Mouse (Mus musculus): ENCODE results near the gene Uvrag. TPM values are rescaled to one million over a fixed set of nuclear protein-coding genes. Genes with fewer than 3 reads are reported as not detected.

Uvrag gene
- 18.3 and 19.9 TPM in 2 replicates for total RNA-seq (2014; rRNA removed)
- 11.4 and 12.2 TPM in 2 replicates for polyA plus RNA-seq (2012; rRNA removed)

DNA sequence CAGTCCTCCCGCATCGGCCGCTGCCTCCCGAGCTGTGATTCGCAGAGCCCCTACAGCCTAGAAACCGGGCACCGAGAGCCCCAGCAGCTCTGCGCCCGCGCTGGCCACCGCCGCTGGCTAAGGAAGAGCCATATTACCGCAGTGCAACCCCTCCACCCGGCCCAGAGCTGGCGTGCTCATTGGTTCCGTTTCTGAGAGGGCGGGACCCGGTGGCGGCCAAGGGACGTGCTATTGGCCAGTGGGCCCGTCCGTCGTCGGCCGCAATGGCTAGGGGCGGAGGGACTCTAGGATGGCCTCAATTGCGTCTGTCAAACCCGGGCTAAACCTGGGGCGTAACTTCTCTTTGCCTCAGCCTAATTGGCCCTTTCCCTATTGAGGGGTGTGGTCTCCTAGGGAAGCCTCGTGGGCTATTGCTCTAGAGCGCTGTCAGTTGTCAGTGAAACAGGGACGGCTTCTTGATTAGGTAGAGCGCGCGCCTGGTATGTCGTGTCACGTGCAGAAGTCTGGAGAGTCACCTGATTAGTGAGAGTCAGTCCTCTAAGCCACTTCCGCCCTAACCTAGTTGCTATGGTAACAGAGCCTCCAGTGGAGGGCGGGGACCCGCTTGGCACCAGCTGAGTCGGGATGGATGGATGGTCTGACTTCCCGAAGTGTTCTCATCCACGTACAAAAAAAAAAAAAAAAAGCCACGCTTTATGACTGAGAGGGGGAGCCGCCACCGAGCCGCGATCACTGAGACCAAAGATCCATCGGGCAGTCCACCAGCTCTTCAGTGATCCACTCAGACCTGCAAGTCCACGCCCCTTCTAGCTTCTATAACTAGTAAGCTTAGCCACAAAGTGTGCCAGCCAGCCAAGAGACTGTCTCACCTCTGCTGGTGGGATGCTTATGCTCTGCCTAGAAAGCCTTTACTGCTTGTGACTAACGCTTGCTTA, at the start of gene Uvrag:
Gene Uvrag (minus strand): TSS at position 158 of the 935 bp plus-strand sequence.
- DNase-seq (ENCODE audit: extremely low read depth, low read depth, low spot score): peak; percentile 100
- Histone ChIP-seq H3K27ac (replicated peaks; ENCODE audit: insufficient read depth, low read depth, low read length) (peak within 1 kb of the TSS; percentile 70), H3K9ac (ENCODE audit: low read depth, low read length) (peak within 1 kb of the TSS; percentile 84), H3K4me1 (ENCODE audit: control insufficient read depth, insufficient read depth, low read length) (peaks cover 20% of the 10 kb centered on the region), H3K79me2 (ENCODE audit: control insufficient read depth, insufficient read depth, low read length) (peaks cover 15% of the 10 kb centered on the region; the same call in 1 of the 2 replicates), H3K4me3 (ENCODE audit: insufficient read depth, low read depth, low read length) (peak within 1 kb of the TSS; percentile 77), H3K36me3 (ENCODE audit: control insufficient read depth, insufficient read depth, low read length) (no peaks in the 10 kb centered on the region), H3K27me3 (ENCODE audit: control insufficient read depth, insufficient read depth, low read length) (no peaks in the 10 kb centered on the region)
- WGBS: under 1% methylated on average over 51 of the region's 51 CpGs
- TF ChIP-seq CTCF (IDR thresholded peaks at IDR 0.05; ENCODE audit: low read depth, low read length): no peak
- peak; percentile 96 for TF ChIP-seq POLR2A (IDR thresholded peaks at IDR 0.05; ENCODE audit: extremely low read depth, insufficient read depth, low read length)

DNA sequence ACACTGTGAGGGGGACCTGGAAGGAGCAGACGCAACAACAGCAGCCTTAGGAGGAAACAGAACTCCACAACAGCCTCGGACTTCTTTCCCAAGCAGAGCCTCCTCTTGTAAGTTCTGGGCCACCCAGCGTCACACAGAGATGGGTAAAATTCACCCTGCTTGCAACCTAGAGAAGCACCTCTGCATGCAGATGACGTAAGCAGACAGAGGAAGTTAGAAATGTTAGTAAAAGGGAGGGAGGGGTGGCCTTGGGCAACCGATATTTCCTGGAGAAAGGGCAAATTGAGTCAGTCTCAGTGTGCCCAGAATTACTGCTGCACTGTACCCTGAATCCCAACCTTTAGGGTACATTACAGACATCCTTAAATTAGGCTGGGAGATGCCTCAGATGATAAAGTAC, 48.9 kb upstream of the Uvrag start:
- Histone ChIP-seq H3K4me3 (ENCODE audit: insufficient read depth, low read depth, low read length) (no peak overlapping the region), H3K79me2 (ENCODE audit: control insufficient read depth, insufficient read depth, low read length) (no peaks in the 10 kb centered on the region), H3K27me3 (ENCODE audit: control insufficient read depth, insufficient read depth, low read length) (no peaks in the 10 kb centered on the region), H3K27ac (replicated peaks; ENCODE audit: insufficient read depth, low read depth, low read length) (no peak overlapping the region), H3K9ac (ENCODE audit: low read depth, low read length) (no peak overlapping the region), H3K36me3 (ENCODE audit: control insufficient read depth, insufficient read depth, low read length) (no peaks in the 10 kb centered on the region), H3K4me1 (ENCODE audit: control insufficient read depth, insufficient read depth, low read length) (peaks cover 34% of the 10 kb centered on the region)
- TF ChIP-seq POLR2A (IDR thresholded peaks at IDR 0.05; ENCODE audit: extremely low read depth, insufficient read depth, low read length) (no peak), CTCF (IDR thresholded peaks at IDR 0.05; ENCODE audit: low read depth, low read length) (no peak)
- peak; percentile 25 for DNase-seq (ENCODE audit: extremely low read depth, low read depth, low spot score)
- 49% methylated on average over 5 of the region's 5 CpGs for WGBS

DNA sequence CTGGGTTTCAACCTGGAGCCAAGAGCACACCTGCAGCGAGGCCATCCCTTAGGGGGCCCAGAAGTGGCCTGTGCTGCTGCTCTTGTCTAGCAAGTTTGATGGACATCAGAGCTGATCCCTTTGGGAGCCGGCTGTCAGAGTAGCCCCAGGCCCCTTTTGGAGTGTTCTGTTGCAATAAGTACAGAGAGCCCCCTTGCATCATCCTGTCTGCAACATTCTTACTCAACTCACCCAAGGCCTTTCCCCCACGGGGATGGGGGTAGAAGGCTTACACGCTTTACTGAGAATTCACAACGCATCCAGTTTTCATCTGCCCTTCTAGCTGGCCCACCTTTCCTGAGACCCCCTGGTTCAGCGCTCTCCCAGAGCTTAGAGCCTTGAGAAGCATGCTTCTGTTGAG, 47.7 kb upstream of the Uvrag start:
- Histone ChIP-seq H3K27ac (replicated peaks; ENCODE audit: insufficient read depth, low read depth, low read length) (no peak overlapping the region; the same call in 1 of the 2 replicates), H3K4me1 (ENCODE audit: control insufficient read depth, insufficient read depth, low read length) (peaks cover 31% of the 10 kb centered on the region), H3K9ac (ENCODE audit: low read depth, low read length) (no peak overlapping the region), H3K79me2 (ENCODE audit: control insufficient read depth, insufficient read depth, low read length) (no peaks in the 10 kb centered on the region), H3K27me3 (ENCODE audit: control insufficient read depth, insufficient read depth, low read length) (no peaks in the 10 kb centered on the region), H3K4me3 (ENCODE audit: insufficient read depth, low read depth, low read length) (no peak overlapping the region), H3K36me3 (ENCODE audit: control insufficient read depth, insufficient read depth, low read length) (no peaks in the 10 kb centered on the region)
- 46% methylated on average over 6 of the region's 6 CpGs for WGBS
- TF ChIP-seq CTCF (IDR thresholded peaks at IDR 0.05; ENCODE audit: low read depth, low read length) (no peak), POLR2A (IDR thresholded peaks at IDR 0.05; ENCODE audit: extremely low read depth, insufficient read depth, low read length) (no peak)
- DNase-seq (ENCODE audit: extremely low read depth, low read depth, low spot score): peak; percentile 44

GRCm38 (mm10) chr7:99187451-99187850, 46.5 kb upstream of the Uvrag start:
- TF ChIP-seq POLR2A (IDR thresholded peaks at IDR 0.05; ENCODE audit: extremely low read depth, insufficient read depth, low read length): no peak
- TF ChIP-seq CTCF (IDR thresholded peaks at IDR 0.05; ENCODE audit: low read depth, low read length): no peak
- H3K9ac ChIP-seq (ENCODE audit: low read depth, low read length): no peak overlapping the region
- peaks cover 29% of the 10 kb centered on the region for H3K4me1 ChIP-seq (ENCODE audit: control insufficient read depth, insufficient read depth, low read length)
- no peaks in the 10 kb centered on the region for H3K36me3 ChIP-seq (ENCODE audit: control insufficient read depth, insufficient read depth, low read length)
- H3K4me3 ChIP-seq (ENCODE audit: insufficient read depth, low read depth, low read length): no peak overlapping the region
- WGBS: 60% methylated on average over 5 of the region's 5 CpGs
- no peaks in the 10 kb centered on the region for H3K27me3 ChIP-seq (ENCODE audit: control insufficient read depth, insufficient read depth, low read length)
- no peak overlapping the region for H3K27ac ChIP-seq (replicated peaks; ENCODE audit: insufficient read depth, low read depth, low read length)
- H3K79me2 ChIP-seq (ENCODE audit: control insufficient read depth, insufficient read depth, low read length): 0 out of 2 replicates have a peak, but pooled peaks cover under 1% of the 10 kb centered on the region
- peak; percentile 77 for DNase-seq (ENCODE audit: extremely low read depth, low read depth, low spot score)

DNA sequence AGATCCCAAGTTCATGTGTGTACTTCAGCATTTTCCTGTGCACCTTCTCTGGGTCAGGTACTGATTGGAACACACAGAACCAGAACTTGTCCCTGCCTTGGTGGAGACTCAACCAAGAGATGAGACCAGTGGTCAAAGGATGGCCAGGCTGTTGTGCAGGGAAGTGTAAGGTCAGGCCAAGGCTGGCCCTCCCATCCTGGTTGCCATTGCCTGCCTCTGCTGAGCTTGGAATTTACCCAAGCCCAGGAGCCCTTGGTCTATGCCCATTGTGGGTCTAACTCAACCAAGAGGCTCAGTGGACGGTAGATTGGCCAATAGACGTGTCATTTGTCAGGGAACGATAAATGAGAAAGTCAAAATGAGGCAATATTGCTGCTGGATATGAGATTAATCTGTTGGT, 44.5 kb upstream of the Uvrag start:
- WGBS: 80% methylated on average over 3 of the region's 3 CpGs
- DNase-seq (ENCODE audit: extremely low read depth, low read depth, low spot score): no peak
- TF ChIP-seq CTCF (IDR thresholded peaks at IDR 0.05; ENCODE audit: low read depth, low read length) (no peak), POLR2A (IDR thresholded peaks at IDR 0.05; ENCODE audit: extremely low read depth, insufficient read depth, low read length) (no peak)
- no peak overlapping the region for H3K27ac ChIP-seq (replicated peaks; ENCODE audit: insufficient read depth, low read depth, low read length)
- H3K9ac ChIP-seq (ENCODE audit: low read depth, low read length): no peak overlapping the region
- no peaks in the 10 kb centered on the region for H3K36me3 ChIP-seq (ENCODE audit: control insufficient read depth, insufficient read depth, low read length)
- peaks cover 18% of the 10 kb centered on the region for H3K4me1 ChIP-seq (ENCODE audit: control insufficient read depth, insufficient read depth, low read length)
- no peak overlapping the region for H3K4me3 ChIP-seq (ENCODE audit: insufficient read depth, low read depth, low read length)
- H3K27me3 ChIP-seq (ENCODE audit: control insufficient read depth, insufficient read depth, low read length): no peaks in the 10 kb centered on the region
- H3K79me2 ChIP-seq (ENCODE audit: control insufficient read depth, insufficient read depth, low read length): peaks cover 18% of the 10 kb centered on the region; the same call in 1 of the 2 replicates
